Mouse (Mus musculus) yolk sac, embryonic 10.5 days (tissue): ENCODE measurements around the gene Dnah8.
A peak's percentile ranks its signal among the peaks of the same experiment; 100 is the strongest.

ENCODE experiments used
- DNase-seq: peaks from one replicate; pipeline ENCODE4 v3.0.0-alpha.2; 2017; ENCODE audit warnings: low spot score

Dnah8 gene

DNA sequence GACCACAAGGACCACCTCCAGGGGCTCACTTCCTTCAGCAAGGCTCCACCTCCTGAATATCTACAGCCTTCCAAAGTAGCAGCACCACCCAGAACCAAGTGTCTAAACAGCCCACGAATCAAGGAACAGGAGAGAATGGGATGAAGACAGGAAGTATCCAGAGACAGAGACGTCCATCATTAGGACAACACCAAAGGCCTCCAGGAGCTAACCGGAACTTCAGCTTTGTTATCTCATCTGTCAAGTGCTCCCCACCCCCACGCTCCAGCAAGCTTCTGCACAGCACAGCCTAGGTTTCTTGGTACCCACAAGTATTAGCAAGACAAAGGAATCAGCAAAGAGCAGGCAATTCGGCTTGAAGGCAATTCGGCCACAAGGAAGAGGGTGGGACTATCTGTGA, 254.5 kb downstream of the Dnah8 start:
- DNase-seq, result no peak

DNA sequence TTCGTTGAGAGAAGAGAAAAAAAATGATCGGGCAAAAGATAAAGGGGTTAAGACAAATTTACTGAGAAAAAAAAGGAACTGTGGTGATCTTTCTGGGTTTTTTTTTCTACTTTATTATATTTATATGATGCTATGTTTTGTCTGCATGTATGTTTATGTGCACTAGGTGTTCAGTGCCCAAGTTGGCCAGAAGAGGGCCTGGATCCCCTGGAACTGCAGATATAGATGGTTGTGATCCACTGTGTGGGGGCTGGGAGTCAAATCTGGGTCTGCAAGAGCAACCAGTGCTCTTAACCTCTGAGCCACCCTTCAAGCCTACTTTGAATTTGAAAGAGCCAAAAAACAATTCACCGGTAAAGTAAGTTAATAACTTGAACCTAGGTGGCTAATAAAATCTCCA, 256.2 kb downstream of the Dnah8 start:
- no peak for DNase-seq

GRCm38 (mm10) chr17:30881001-30881400, 256.8 kb downstream of the Dnah8 start:
- DNase-seq, result no peak

DNA sequence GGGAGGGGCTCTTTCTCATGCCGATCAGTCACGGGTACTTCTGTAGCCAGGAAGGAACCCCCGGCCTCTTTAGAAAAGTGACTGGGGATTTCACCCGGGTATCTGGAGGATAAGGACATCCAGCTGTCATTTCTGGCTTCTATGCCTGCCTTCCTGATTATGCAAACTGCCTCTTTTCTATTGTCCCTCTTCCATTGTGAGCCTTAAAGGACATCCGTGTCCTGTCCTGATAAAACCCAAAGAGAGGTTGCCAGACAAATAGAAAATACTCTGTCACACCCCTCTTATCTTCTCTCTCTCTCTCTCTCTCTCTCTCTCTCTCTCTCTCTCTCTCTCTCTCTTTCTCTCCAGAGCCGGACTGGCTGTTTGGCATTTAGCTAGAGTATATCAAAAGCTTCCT, 258.1 kb downstream of the Dnah8 start:
- no peak for DNase-seq

GRCm38 (mm10) chr17:30883534-30883933, 259.4 kb downstream of the Dnah8 start:
- DNase-seq, result no peak

DNA sequence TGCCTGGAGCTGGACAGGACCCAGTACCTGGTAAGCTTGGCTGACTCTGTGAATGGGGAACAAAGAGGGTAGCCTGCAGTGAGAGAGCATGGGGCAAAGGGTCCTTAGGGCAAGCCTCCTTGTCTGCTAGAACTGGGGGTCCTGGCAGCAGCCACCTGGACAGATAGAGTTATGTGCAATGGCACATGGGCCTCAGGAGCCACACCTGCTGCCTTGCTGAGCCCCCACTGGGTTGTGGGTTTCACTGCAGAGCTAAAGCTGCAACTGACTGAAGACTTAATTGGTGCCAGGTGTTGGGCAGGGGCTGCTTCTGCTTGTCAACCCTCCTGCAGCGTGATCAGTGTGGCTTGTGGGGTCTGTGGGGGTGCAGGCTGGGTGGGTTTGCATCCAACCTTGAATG, 267.9 kb downstream of the Dnah8 start:
- DNase-seq, result no peak

- DNase-seq, result no peak
Measured at GRCm38 (mm10) chr17:30892730-30893129, 268.6 kb downstream of the Dnah8 start.

- no peak for DNase-seq
Measured at GRCm38 (mm10) chr17:30897075-30897474, 272.9 kb downstream of the Dnah8 start.

DNA sequence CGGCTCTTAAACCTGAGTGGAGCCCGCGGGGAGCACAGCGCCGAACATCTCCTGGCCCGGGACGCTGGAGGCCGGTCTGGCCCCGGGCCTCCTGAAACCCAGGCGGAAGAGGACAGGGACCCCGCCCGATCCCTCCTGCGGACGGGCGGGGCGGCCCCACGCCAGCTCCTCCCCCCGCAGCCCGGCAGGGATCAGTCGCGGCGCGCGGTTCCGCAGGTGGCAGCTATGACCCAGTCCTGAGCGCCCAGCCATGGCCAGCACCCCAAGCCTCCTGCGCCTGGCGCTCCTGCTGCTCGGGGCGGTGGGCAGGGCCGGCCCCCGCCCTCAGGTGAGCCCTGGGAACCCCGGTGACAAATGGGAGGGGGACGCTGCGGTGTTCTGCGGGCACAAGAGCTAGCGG, 277.5 kb downstream of the Dnah8 start, which contains the start of gene Glp1r:
Gene Glp1r, plus strand, starts transcription at position 191 of the 400 bp plus-strand sequence.
- DNase-seq, result peak; percentile 49

DNA sequence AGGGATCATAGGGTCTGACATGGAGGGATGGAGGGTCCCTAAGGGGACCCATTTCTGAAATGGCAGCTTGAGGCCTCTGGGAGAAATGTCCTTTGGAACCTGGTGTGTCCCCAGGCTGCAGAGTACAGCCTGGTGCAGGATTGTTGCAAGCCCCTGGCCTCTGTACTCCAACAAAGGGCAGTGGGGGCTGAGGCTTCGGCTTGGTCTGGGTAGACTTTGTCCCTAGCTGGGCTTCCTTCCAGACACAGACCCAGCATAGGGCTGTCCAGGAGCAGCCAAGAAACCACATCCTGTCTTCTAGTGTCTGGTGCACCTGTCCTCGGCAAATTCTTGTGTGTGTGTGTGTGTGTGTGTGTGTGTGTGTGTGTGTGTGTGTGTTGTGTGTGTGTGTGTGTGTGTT, 279.9 kb downstream of the Dnah8 start:
- peak; percentile 83 for DNase-seq

DNA sequence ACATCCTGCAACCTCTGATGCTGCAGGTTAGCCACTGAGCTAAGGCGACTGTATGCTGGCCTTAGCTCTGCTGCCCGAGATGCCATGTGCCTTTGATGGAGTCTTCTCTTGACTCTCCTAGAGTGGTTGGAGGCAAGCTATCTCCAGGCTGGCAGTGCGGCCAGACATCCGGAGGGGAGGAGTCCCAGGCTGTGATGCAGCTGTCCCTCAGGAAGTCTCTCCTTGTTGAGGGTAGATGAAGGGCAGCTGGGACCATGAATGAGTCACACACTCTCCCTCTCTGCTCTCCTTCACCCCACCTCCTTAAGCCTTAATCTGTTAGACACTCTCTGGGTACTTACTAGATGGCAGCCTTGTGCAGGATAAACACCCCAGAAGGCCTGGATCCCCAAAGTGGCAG, 283.4 kb downstream of the Dnah8 start:
- DNase-seq, result no peak

DNA sequence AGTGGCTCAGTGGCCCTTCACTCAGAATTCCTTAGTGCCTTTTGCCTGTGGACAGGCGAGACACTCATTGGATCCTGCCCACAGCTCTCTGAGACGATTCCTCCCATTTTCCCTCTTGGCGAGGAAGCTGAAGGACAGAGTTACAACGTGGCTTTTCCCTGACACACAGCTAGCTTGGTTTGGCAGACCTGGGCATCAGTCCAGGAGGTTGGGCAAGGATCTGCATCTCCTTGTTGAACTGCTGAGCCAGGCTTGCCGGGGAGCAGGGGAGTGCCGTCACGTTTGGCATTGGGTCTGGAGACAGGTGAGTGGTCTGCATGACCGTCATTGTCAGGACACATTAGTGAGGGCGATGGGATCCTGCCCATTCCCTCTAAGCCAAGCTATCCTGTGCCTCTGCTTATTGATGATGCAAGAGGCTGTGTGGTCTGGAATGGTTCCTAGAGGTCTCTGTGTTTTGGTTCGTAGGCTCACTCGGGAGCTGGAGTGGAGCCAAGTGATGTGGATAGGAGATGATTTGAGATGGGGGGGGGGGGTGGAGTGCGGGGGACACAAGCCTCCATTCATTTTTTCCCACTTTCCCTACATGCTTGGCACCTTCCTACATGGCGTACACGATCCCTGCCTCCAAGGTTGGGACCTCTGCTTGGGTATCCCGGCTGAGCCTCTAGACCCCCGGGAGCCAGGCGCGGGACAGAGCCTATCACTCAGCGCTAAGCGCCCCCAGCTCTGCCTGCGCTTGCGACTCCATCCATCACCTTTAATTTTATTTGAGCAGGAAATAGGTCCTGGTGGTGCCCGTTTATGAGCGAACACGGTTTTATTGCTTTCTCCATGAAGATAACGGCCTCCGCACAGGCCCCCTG, 286.9 kb downstream of the Dnah8 start:
- no peak for DNase-seq

DNA sequence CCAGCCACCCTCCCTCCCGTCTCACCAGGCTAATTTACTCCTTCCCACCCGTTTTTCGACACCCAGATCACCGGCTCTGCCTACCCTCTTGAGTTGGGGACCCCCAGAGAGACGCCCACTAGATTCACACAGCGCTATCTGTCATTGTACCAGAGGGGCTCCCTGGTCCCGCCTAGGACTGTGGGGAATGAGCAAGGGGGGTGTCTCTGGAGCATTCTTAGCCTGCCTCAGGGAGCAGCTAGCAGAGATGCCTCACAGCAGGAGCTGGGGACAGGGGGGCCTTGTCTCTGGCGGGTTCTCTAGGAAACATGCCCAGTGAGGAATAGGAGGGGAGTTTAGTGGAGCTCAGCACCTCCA, 287.6 kb downstream of the Dnah8 start:
- DNase-seq, result no peak

GRCm38 (mm10) chr17:30912536-30912935, 288.4 kb downstream of the Dnah8 start:
- no peak for DNase-seq

DNA sequence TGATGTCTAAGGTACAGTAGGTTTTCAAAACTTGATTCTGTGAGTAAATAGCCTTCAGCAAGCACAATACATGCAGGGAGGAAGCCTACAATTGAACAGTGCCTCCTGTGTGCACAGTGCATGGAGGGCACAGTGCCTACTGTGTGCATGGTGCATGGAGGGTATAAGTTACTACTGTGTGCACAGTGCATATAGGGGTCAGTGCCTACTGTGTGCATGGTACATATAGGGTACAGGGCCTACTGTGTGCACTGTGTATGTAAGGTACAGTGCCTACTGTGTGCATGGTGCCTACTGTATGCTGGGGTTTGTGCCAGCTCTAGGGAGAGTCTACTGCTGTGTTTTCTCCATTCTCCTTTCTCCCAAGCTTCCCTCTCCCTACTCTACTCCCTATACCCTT, 290.1 kb downstream of the Dnah8 start:
- no peak for DNase-seq

- no peak for DNase-seq
Measured at GRCm38 (mm10) chr17:30923566-30923965, 299.4 kb downstream of the Dnah8 start.
